24 mouse cellular contexts compared by ENCODE assay signal in genomic region chr5:150155388-150155787, GRCm38 (mm10). TPM values are rescaled to one million over a fixed set of nuclear protein-coding genes. Genes with fewer than 3 reads are reported as not detected.
A peak's percentile ranks its signal among the peaks of the same experiment; 100 is the strongest.
DNase-seq lines count a peak whose midpoint lies in the region; ATAC-seq lines count a peak whose summit lies in the region.
"Had no signal": no experiment of that assay in that cellular context is flagged by ENCODE, and none has a peak within 500 bp of the region (broad histone marks: within the 10 kb centered on the region; RNA-seq: fewer than 3 reads in every experiment).

No protein-coding gene starts in this region.

- no peaks in the 10 kb centered on the region for H3K36me3 ChIP-seq in heart, embryonic 13.5 days
- no peaks in the 10 kb centered on the region for H3K36me3 ChIP-seq in liver, embryonic 15.5 days (replicated peaks)
- H3K36me3 ChIP-seq in liver, embryonic 12.5 days = no peaks in the 10 kb centered on the region
- H3K36me3 ChIP-seq in splenic B cell, adult 2 months (ENCODE audit: control insufficient read depth, insufficient read depth, low read length, poor library complexity, severe bottlenecking) = no peaks in the 10 kb centered on the region
- H3K36me3 ChIP-seq: embryonic facial prominence, embryonic 12.5 days; hindbrain, embryonic 13.5 days; limb, embryonic 10.5 days; midbrain, embryonic 13.5 days; neural tube, embryonic 15.5 days had no signal

- intact Hi-C loops in heart, postnatal 25 days (cut with DNase I) = no loop called here

- no peaks in the 10 kb centered on the region for H3K9me3 ChIP-seq in heart, embryonic 13.5 days
- no peaks in the 10 kb centered on the region for H3K9me3 ChIP-seq in liver, embryonic 15.5 days (replicated peaks)
- no peaks in the 10 kb centered on the region for H3K9me3 ChIP-seq in liver, embryonic 12.5 days (replicated peaks)
- H3K9me3 ChIP-seq: embryonic facial prominence, embryonic 12.5 days; hindbrain, embryonic 13.5 days; limb, embryonic 10.5 days; midbrain, embryonic 13.5 days; neural tube, embryonic 15.5 days had no signal

- H3K4me3 ChIP-seq in heart, embryonic 13.5 days = no peak overlapping the region
- H3K4me3 ChIP-seq in liver, embryonic 15.5 days (replicated peaks) = no peak overlapping the region
- H3K4me3 ChIP-seq in liver, embryonic 12.5 days = no peak overlapping the region
- H3K4me3 ChIP-seq: embryonic facial prominence, embryonic 12.5 days; erythroblast, embryonic 14.5 days; hindbrain, embryonic 13.5 days; limb, embryonic 10.5 days; midbrain, embryonic 13.5 days; myocyte; neural tube, embryonic 15.5 days had no signal

- H3K4me1 ChIP-seq in heart, embryonic 13.5 days = peaks cover 34% of the 10 kb centered on the region
- no peaks in the 10 kb centered on the region for H3K4me1 ChIP-seq in liver, embryonic 15.5 days (replicated peaks)
- H3K4me1 ChIP-seq in liver, embryonic 12.5 days = peaks cover 9% of the 10 kb centered on the region; the same call in 1 of the 2 replicates
- H3K4me1 ChIP-seq: midbrain, embryonic 13.5 days had no signal

- peak overlapping the region; percentile 48 for H3K27ac ChIP-seq in heart, embryonic 13.5 days (replicated peaks)
- H3K27ac ChIP-seq in liver, embryonic 15.5 days (replicated peaks) = no peak overlapping the region
- H3K27ac ChIP-seq in liver, embryonic 12.5 days = no peak overlapping the region
- H3K27ac ChIP-seq: embryonic facial prominence, embryonic 12.5 days; hindbrain, embryonic 13.5 days; limb, embryonic 10.5 days; macrophage; midbrain, embryonic 13.5 days; neural tube, embryonic 15.5 days had no signal

- H3K4me2 ChIP-seq in heart, embryonic 13.5 days = no peak overlapping the region
- no peak overlapping the region for H3K4me2 ChIP-seq in liver, embryonic 15.5 days
- H3K4me2 ChIP-seq in liver, embryonic 12.5 days = no peak overlapping the region
- H3K4me2 ChIP-seq: embryonic facial prominence, embryonic 12.5 days; heart, embryonic 11.5 days; hindbrain, embryonic 13.5 days; liver, embryonic 11.5 days; midbrain, embryonic 13.5 days; neural tube, embryonic 15.5 days had no signal

- DNase-seq in heart, postnatal 25 days (ENCODE audit: low spot score) = no peak
- DNase-seq in spleen, postnatal 4 days (ENCODE audit: low spot score in 2 of 2) = peak; percentile 31 to 72
- no peak for DNase-seq in spleen, adult 12 weeks (ENCODE audit: low spot score)
- peak; percentile 50 for DNase-seq in splenic B cell, adult 2 months (ENCODE audit: low read depth, low spot score)
- no peak for DNase-seq in adrenal gland, adult (ENCODE audit: inconsistent age in 2 of 2, low spot score in 1 of 2)
- DNase-seq: gastrocnemius, postnatal 36 days; kidney, adult 2 months; kidney, postnatal 14 days; right cerebral cortex, postnatal 14 days had no signal

- no peak for ATAC-seq in heart, embryonic 13.5 days (ENCODE audit: extremely low read depth, insufficient number of reproducible peaks, low FRiP score, low TSS enrichment)
- 0 out of 2 replicates have a peak, but pooled peaks have one; percentile 8 for ATAC-seq in liver, embryonic 15.5 days (ENCODE audit: insufficient read depth)
- no peak for ATAC-seq in liver, embryonic 12.5 days
- ATAC-seq: inflammation-experienced regulatory T-cells, adult 6 months; midbrain, embryonic 13.5 days had no signal

- WGBS in heart, embryonic 13.5 days = 70% methylated on average over 8 of the region's 8 CpGs
- WGBS in liver, embryonic 15.5 days (ENCODE audit: insufficient replicate concordance) = 51% methylated on average over 8 of the region's 8 CpGs
- 60% methylated on average over 8 of the region's 8 CpGs for WGBS in liver, embryonic 12.5 days (ENCODE audit: insufficient replicate concordance)

- H3K27me3 ChIP-seq in heart, embryonic 13.5 days (replicated peaks) = no peaks in the 10 kb centered on the region
- no peaks in the 10 kb centered on the region for H3K27me3 ChIP-seq in liver, embryonic 15.5 days
- H3K27me3 ChIP-seq in liver, embryonic 12.5 days (replicated peaks) = no peaks in the 10 kb centered on the region
- no peaks in the 10 kb centered on the region for H3K27me3 ChIP-seq in splenic B cell, adult 2 months (ENCODE audit: control insufficient read depth, insufficient read depth, low read length, poor library complexity, severe bottlenecking)
- H3K27me3 ChIP-seq: CH12.LX; embryonic facial prominence, embryonic 12.5 days; hindbrain, embryonic 13.5 days; midbrain, embryonic 13.5 days; neural tube, embryonic 15.5 days had no signal

- H3K9ac ChIP-seq in heart, embryonic 13.5 days = no peak overlapping the region
- no peak overlapping the region for H3K9ac ChIP-seq in liver, embryonic 15.5 days
- H3K9ac ChIP-seq in liver, embryonic 12.5 days = no peak overlapping the region
- H3K9ac ChIP-seq: embryonic facial prominence, embryonic 12.5 days; hindbrain, embryonic 13.5 days; midbrain, embryonic 13.5 days; neural tube, embryonic 15.5 days had no signal

RNA-seq across cellular contexts. Expression of gene Fry, which starts 36.9 kb away (rescaled TPM):
- 19.6 and 20.0 TPM in 2 replicates for polyA plus RNA-seq in heart, embryonic 13.5 days (2015; fragmentation: Nextera tagmentation; extraction: Ambion mirVana)
- total RNA-seq in heart, postnatal 25 days (2021) = 100 to 1,000 TPM; 120 to 150 TPM
- polyA plus RNA-seq in liver, embryonic 15.5 days (2015; fragmentation: Nextera tagmentation; extraction: Ambion mirVana) = 2.5 and 2.6 TPM in 2 replicates
- polyA plus RNA-seq in liver, embryonic 12.5 days (2016; fragmentation: Nextera tagmentation; extraction: Ambion mirVana) = 4.0 and 4.1 TPM in 2 replicates

Comparison
In these comparisons a context has a peak if more than half of its experiments do, and no peak if none do; other contexts are left out.
1. DNase-seq: peak in spleen, postnatal 4 days (2 of 2) and splenic B cell, adult 2 months (single experiment); none in heart, postnatal 25 days (single experiment), spleen, adult 12 weeks (single experiment) and adrenal gland, adult (0 of 2).